Mouse (Mus musculus): Measurements from ENCODE around the gene Egfl7.

- TF ChIP-seq POLR2A (IDR thresholded peaks at IDR 0.05; ENCODE audit: low read depth, low read length) (no peak), CTCF (IDR thresholded peaks at IDR 0.05; ENCODE audit: extremely low read depth, insufficient read length, insufficient replicate concordance, low read depth, low read length) (no peak)
Observed at GRCm38 (mm10) chr2:26541258-26541910, 38.4 kb upstream of the Egfl7 start.

Measured in small intestine, adult 2 months (tissue).